Mouse (Mus musculus): ENCODE data around the gene Greb1. TPM values are rescaled to one million over a fixed set of nuclear protein-coding genes. Genes with fewer than 3 reads are reported as not detected.
A peak's percentile ranks its signal among the peaks of the same experiment; 100 is the strongest.

Gene Greb1
- polyA plus RNA-seq, 1 experiment from 2014 or later: 5.0 TPM

DNA sequence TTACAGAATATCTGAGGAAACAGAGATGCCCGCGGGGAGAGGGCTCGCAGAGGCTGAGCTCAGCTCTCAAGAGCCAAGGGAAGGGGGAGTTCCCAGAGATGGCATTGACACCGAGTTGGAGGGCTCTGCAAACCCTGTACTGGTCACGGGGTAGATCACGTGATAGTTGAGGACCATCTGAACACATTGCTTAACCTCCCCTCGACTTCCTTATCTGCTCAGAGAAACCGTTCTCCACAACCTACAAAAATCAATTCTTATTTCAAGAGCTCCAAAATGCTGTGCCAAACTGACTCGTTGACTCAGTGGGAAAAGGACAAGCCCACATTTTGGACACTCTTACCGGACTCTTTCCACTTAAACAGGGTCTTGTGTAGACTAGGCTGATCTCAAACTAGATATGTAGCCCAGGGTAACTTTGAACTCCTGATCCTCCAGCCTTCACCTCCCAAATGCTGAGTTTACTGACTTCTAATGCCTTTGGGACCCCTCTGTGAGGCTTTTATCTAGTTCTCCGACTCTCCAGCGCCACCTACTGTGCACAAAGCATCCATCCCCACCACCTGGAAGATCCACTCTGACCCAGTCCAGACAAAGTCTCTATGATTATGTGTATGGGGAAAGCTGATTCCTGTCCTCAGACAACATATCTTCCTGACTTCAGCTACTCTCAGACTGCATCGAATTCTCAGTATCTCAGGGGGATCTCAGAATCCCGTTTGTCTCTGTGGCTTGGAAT is 166.4 kb downstream of the Greb1 start:
- 56% methylated on average over 14 of the region's 14 CpGs for whole genome bisulfite sequencing
- no peak for ATAC-seq (replicated peaks; ENCODE audit: insufficient number of reproducible peaks, low FRiP score, low TSS enrichment, low read depth)

DNA sequence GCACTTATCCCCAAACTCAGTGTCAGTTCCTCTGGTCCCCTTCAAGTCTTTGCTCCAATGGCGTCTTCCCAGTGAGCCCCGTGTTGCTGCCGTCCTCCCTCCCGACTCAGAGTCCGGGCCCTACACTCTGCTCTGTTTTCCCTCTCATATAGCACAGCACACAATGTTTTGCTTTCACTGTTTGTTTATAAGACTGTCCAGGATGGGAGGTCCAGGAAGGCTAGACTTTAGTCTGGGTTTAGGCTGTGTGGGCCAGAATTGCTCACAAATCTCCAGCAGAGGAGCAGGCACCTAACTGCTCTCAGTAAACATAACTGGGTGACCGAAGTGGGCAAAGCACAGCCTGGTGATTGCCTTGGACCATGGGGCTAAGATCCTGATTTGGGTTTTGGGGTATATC is 167.5 kb downstream of the Greb1 start:
- H3K9ac ChIP-seq (replicated peaks; ENCODE audit: low read length): no peak overlapping the region
- no peak overlapping the region for H3K27ac ChIP-seq (replicated peaks; ENCODE audit: low read depth, low read length)
- H3K9me3 ChIP-seq (replicated peaks; ENCODE audit: control insufficient read depth, low read length): no peaks in the 10 kb centered on the region
- no peaks in the 10 kb centered on the region for H3K27me3 ChIP-seq (ENCODE audit: control insufficient read depth, insufficient read depth, low read length)
- no peaks in the 10 kb centered on the region for H3K4me1 ChIP-seq (ENCODE audit: control insufficient read depth, insufficient read depth, low read length)
- H3K4me3 ChIP-seq (ENCODE audit: low read depth, low read length): no peak overlapping the region
- no peak overlapping the region for H3K4me2 ChIP-seq (ENCODE audit: low read depth, low read length)
- ATAC-seq (replicated peaks; ENCODE audit: insufficient number of reproducible peaks, low FRiP score, low TSS enrichment, low read depth) (no peak), DNase-seq (ENCODE audit: low spot score) (no peak)
- no peaks in the 10 kb centered on the region for H3K36me3 ChIP-seq (replicated peaks; ENCODE audit: control insufficient read depth, insufficient read depth, low read depth, low read length)
- WGBS: 75% methylated on average over 6 of the region's 6 CpGs

More for the DNA sequence above, 166.4 kb downstream of the Greb1 start:
- no peak overlapping the region for H3K9ac ChIP-seq (replicated peaks; ENCODE audit: low read length)
- peak; percentile 74 for DNase-seq (ENCODE audit: low spot score)
- H3K9me3 ChIP-seq (replicated peaks; ENCODE audit: control insufficient read depth, low read length): no peaks in the 10 kb centered on the region
- H3K27me3 ChIP-seq (ENCODE audit: control insufficient read depth, insufficient read depth, low read length): no peaks in the 10 kb centered on the region
- H3K4me1 ChIP-seq (ENCODE audit: control insufficient read depth, insufficient read depth, low read length): no peaks in the 10 kb centered on the region
- no peak overlapping the region for H3K4me3 ChIP-seq (ENCODE audit: low read depth, low read length)
- H3K36me3 ChIP-seq (replicated peaks; ENCODE audit: control insufficient read depth, insufficient read depth, low read depth, low read length): no peaks in the 10 kb centered on the region
- H3K4me2 ChIP-seq (ENCODE audit: low read depth, low read length): no peak overlapping the region
- H3K27ac ChIP-seq (replicated peaks; ENCODE audit: low read depth, low read length): no peak overlapping the region

DNA sequence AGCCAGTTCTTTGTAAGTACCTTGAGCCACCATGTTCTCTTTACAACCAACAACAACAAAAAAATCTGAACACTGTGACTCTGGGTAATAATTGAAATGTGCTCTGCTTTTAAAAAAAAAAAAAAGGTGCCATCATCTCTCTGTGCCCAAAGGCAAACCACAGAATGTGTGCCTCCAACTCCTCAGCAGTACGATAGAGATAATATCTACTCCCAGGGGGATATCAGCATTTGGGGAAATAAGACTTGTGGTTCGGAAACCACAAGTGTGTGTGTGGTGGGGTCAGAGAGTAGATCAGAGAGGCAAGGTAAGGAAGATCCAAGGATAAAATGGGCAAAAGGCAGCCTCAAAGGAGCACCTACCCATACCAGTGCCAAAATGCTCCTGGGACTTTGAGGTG is 169.3 kb downstream of the Greb1 start:
- 63% methylated on average over 2 of the region's 2 CpGs for WGBS

DNA sequence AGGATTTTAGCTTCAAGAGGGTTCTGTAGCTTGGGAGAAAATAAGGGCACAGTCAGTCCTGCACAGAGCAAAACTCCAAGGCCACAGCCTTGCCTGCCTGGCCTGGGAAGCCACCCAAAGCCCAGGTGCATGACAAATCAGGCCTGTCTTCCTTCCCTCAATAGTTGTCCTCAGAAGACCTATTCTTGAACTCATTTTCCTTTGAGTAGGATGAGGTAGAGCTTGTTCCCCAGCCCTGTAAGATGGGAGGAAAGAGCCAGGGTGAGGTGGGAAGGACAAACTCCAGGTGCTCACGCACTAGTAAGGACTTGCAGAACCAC is 169.9 kb downstream of the Greb1 start:
- Histone ChIP-seq H3K36me3 (replicated peaks; ENCODE audit: control insufficient read depth, insufficient read depth, low read depth, low read length) (no peaks in the 10 kb centered on the region), H3K27ac (replicated peaks; ENCODE audit: low read depth, low read length) (no peak overlapping the region), H3K27me3 (ENCODE audit: control insufficient read depth, insufficient read depth, low read length) (no peaks in the 10 kb centered on the region), H3K4me2 (ENCODE audit: low read depth, low read length) (no peak overlapping the region), H3K4me1 (ENCODE audit: control insufficient read depth, insufficient read depth, low read length) (no peaks in the 10 kb centered on the region), H3K4me3 (ENCODE audit: low read depth, low read length) (no peak overlapping the region), H3K9ac (replicated peaks; ENCODE audit: low read length) (no peak overlapping the region), H3K9me3 (replicated peaks; ENCODE audit: control insufficient read depth, low read length) (no peaks in the 10 kb centered on the region)
- no peak for ATAC-seq (replicated peaks; ENCODE audit: insufficient number of reproducible peaks, low FRiP score, low TSS enrichment, low read depth)
- WGBS: 89% methylated on average over 1 of the region's 1 CpGs
- DNase-seq (ENCODE audit: low spot score): no peak

More for the DNA sequence above, 169.3 kb downstream of the Greb1 start:
- ATAC-seq (replicated peaks; ENCODE audit: insufficient number of reproducible peaks, low FRiP score, low TSS enrichment, low read depth) (no peak), DNase-seq (ENCODE audit: low spot score) (no peak)
- H3K27me3 ChIP-seq (ENCODE audit: control insufficient read depth, insufficient read depth, low read length): no peaks in the 10 kb centered on the region
- no peak overlapping the region for H3K9ac ChIP-seq (replicated peaks; ENCODE audit: low read length)
- no peak overlapping the region for H3K4me3 ChIP-seq (ENCODE audit: low read depth, low read length)
- H3K27ac ChIP-seq (replicated peaks; ENCODE audit: low read depth, low read length): no peak overlapping the region
- no peak overlapping the region for H3K4me2 ChIP-seq (ENCODE audit: low read depth, low read length)
- no peaks in the 10 kb centered on the region for H3K9me3 ChIP-seq (replicated peaks; ENCODE audit: control insufficient read depth, low read length)
- H3K4me1 ChIP-seq (ENCODE audit: control insufficient read depth, insufficient read depth, low read length): no peaks in the 10 kb centered on the region
- H3K36me3 ChIP-seq (replicated peaks; ENCODE audit: control insufficient read depth, insufficient read depth, low read depth, low read length): no peaks in the 10 kb centered on the region

DNA sequence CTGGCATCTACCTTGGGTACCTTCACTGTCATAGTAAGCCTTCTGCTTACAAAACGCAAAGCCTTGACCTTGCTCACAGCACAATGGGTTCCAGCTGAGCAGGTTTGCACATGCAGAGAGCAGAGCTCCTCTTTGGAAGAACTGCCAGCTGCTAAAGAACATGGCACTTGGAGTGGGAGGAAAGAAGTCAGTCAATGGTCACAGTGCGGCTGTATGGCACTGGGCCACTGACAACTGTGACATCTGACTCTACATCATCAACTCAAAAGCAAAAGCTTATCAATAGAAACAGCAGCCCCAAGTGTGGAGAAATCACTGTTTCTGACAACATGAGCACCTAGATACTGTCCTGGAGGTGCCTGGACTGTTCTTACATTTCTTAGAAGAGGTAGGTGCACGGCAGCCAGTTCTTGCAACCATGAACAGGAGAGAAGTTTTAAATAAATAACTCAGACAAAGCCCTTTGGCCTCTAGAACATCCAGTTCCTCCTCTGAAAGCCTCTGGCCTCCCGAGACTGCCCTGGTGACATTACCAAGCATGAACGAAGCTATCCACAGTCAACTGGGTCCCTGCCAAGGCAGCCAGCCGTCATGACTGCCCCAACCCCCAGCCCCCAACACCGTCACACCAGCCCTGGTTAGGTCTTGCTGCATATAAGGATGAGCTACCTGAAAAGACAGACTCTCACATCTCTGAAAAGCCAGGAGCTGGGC is 170.4 kb downstream of the Greb1 start:
- no peak overlapping the region for H3K27ac ChIP-seq (replicated peaks; ENCODE audit: low read depth, low read length)
- H3K36me3 ChIP-seq (replicated peaks; ENCODE audit: control insufficient read depth, insufficient read depth, low read depth, low read length): no peaks in the 10 kb centered on the region
- no peak overlapping the region for H3K4me3 ChIP-seq (ENCODE audit: low read depth, low read length)
- no peak overlapping the region for H3K9ac ChIP-seq (replicated peaks; ENCODE audit: low read length)
- ATAC-seq (replicated peaks; ENCODE audit: insufficient number of reproducible peaks, low FRiP score, low TSS enrichment, low read depth): no peak
- H3K4me2 ChIP-seq (ENCODE audit: low read depth, low read length): no peak overlapping the region
- no peak for DNase-seq (ENCODE audit: low spot score)
- H3K27me3 ChIP-seq (ENCODE audit: control insufficient read depth, insufficient read depth, low read length): no peaks in the 10 kb centered on the region
- no peaks in the 10 kb centered on the region for H3K4me1 ChIP-seq (ENCODE audit: control insufficient read depth, insufficient read depth, low read length)
- WGBS: 76% methylated on average over 7 of the region's 7 CpGs
- no peaks in the 10 kb centered on the region for H3K9me3 ChIP-seq (replicated peaks; ENCODE audit: control insufficient read depth, low read length)

Small RNA genes lying within 50 kb of the gene (microRNA-seq; reads per million reads assigned to microRNA genes)
- not detected for gene Gm44305 (ENCODE audit: borderline number of aligned reads)

Other genes with a start within 250 kb of the Greb1 start
- gene Lpin1, start 189.9 kb downstream of the Greb1 start, polyA plus RNA-seq (2014; fragmentation: Nextera tagmentation; extraction: Ambion mirVana): 6.9 and 7.8 TPM in 2 replicates
- gene Ntsr2, start 147.5 kb downstream of the Greb1 start, polyA plus RNA-seq (2014; fragmentation: Nextera tagmentation; extraction: Ambion mirVana): not detected in 2 replicates
- gene E2f6, start 10.1 kb upstream of the Greb1 start, polyA plus RNA-seq (2014; fragmentation: Nextera tagmentation; extraction: Ambion mirVana): 85.5 and 87.6 TPM in 2 replicates
- 13.6 TPM in 2 replicates for gene Rock2, start 94.0 kb upstream of the Greb1 start, polyA plus RNA-seq (2014; fragmentation: Nextera tagmentation; extraction: Ambion mirVana)
- 3.8 and 4.9 TPM in 2 replicates for gene Pqlc3, start 199.5 kb upstream of the Greb1 start, polyA plus RNA-seq (2014; fragmentation: Nextera tagmentation; extraction: Ambion mirVana)
- gene 2410004P03Rik, start 210.8 kb upstream of the Greb1 start, polyA plus RNA-seq (2014; fragmentation: Nextera tagmentation; extraction: Ambion mirVana): 0.29 and 1.3 TPM in 2 replicates

Measured in embryonic facial prominence, embryonic 11.5 days (tissue).